Mouse (Mus musculus): ENCODE measurements around the gene S100a7a. TPM values are rescaled to one million over a fixed set of nuclear protein-coding genes. Genes with fewer than 3 reads are reported as not detected.

The S100a7a gene
- polyA plus RNA-seq, 1 experiment from 2014 or later, result not detected

- H3K36me3 ChIP-seq (ENCODE audit: control insufficient read depth, insufficient read depth, low read length), result no peaks in the 10 kb centered on the region
- no peak overlapping the region for H3K4me2 ChIP-seq (ENCODE audit: low read depth, low read length)
- H3K27ac ChIP-seq (ENCODE audit: low read depth, low read length), result no peak overlapping the region
- no peak overlapping the region for H3K9ac ChIP-seq (replicated peaks; ENCODE audit: low read depth, low read length)
- no peak overlapping the region for H3K4me3 ChIP-seq (ENCODE audit: low read depth, low read length)
- no peaks in the 10 kb centered on the region for H3K27me3 ChIP-seq (ENCODE audit: control insufficient read depth, insufficient read depth, low read length)
- 10% methylated on average over 2 of the region's 2 CpGs for WGBS
- H3K9me3 ChIP-seq (ENCODE audit: control insufficient read depth, low read length), result no peaks in the 10 kb centered on the region
- peaks cover 8% of the 10 kb centered on the region; the same call in 1 of the 2 replicates for H3K4me1 ChIP-seq (ENCODE audit: control insufficient read depth, insufficient read depth, low read length)
- peak; percentile 66 for ATAC-seq (ENCODE audit: low read depth)
Observed at GRCm38 (mm10) chr3:90623435-90624071, 30.3 kb upstream of the S100a7a start.

DNA sequence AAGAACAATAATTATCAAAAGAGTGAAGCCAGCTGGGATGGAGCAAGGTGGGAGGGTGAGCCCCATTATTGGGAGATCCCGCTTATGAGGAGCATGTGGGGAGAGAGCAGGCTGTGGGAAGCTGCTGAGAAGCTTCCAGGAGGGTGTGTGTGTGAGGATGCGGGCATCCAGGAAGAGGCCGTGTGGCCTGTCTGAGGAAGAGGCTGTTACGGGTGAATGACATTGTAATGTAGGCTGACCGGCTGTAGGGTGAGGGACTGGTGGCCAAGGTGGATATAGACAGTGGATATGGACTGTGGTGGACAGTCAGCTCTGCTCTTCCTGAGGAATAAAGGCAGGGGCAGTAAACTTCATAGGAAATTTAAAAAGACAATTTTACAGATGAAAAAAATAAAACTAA lies 28.3 kb upstream of the S100a7a start:
- Histone ChIP-seq H3K9ac (replicated peaks; ENCODE audit: low read depth, low read length) (no peak overlapping the region), H3K4me3 (ENCODE audit: low read depth, low read length) (no peak overlapping the region), H3K4me2 (ENCODE audit: low read depth, low read length) (no peak overlapping the region), H3K36me3 (ENCODE audit: control insufficient read depth, insufficient read depth, low read length) (no peaks in the 10 kb centered on the region), H3K27me3 (ENCODE audit: control insufficient read depth, insufficient read depth, low read length) (no peaks in the 10 kb centered on the region), H3K9me3 (ENCODE audit: control insufficient read depth, low read length) (no peaks in the 10 kb centered on the region), H3K4me1 (ENCODE audit: control insufficient read depth, insufficient read depth, low read length) (peaks cover 8% of the 10 kb centered on the region; the same call in 1 of the 2 replicates), H3K27ac (ENCODE audit: low read depth, low read length) (no peak overlapping the region)
- 77% methylated on average over 5 of the region's 5 CpGs for WGBS
- ATAC-seq (ENCODE audit: low read depth), result no peak

GRCm38 (mm10) chr3:90626266-90627021 lies 27.4 kb upstream of the S100a7a start:
- WGBS, result 88% methylated on average over 9 of the region's 9 CpGs
- Histone ChIP-seq H3K4me1 (ENCODE audit: control insufficient read depth, insufficient read depth, low read length) (peaks cover 8% of the 10 kb centered on the region; the same call in 1 of the 2 replicates), H3K9ac (replicated peaks; ENCODE audit: low read depth, low read length) (no peak overlapping the region), H3K27me3 (ENCODE audit: control insufficient read depth, insufficient read depth, low read length) (no peaks in the 10 kb centered on the region), H3K36me3 (ENCODE audit: control insufficient read depth, insufficient read depth, low read length) (no peaks in the 10 kb centered on the region), H3K4me3 (ENCODE audit: low read depth, low read length) (no peak overlapping the region), H3K27ac (ENCODE audit: low read depth, low read length) (no peak overlapping the region), H3K4me2 (ENCODE audit: low read depth, low read length) (no peak overlapping the region), H3K9me3 (ENCODE audit: control insufficient read depth, low read length) (no peaks in the 10 kb centered on the region)
- no peak for ATAC-seq (ENCODE audit: low read depth)

- Histone ChIP-seq H3K4me3 (ENCODE audit: low read depth, low read length) (no peak overlapping the region), H3K9me3 (ENCODE audit: control insufficient read depth, low read length) (no peaks in the 10 kb centered on the region), H3K27ac (ENCODE audit: low read depth, low read length) (no peak overlapping the region), H3K4me2 (ENCODE audit: low read depth, low read length) (no peak overlapping the region), H3K36me3 (ENCODE audit: control insufficient read depth, insufficient read depth, low read length) (no peaks in the 10 kb centered on the region), H3K9ac (replicated peaks; ENCODE audit: low read depth, low read length) (no peak overlapping the region), H3K27me3 (ENCODE audit: control insufficient read depth, insufficient read depth, low read length) (no peaks in the 10 kb centered on the region), H3K4me1 (ENCODE audit: control insufficient read depth, insufficient read depth, low read length) (peaks cover 8% of the 10 kb centered on the region; the same call in 1 of the 2 replicates)
- 95% methylated on average over 5 of the region's 5 CpGs for WGBS
- ATAC-seq (ENCODE audit: low read depth), result no peak
Observed at GRCm38 (mm10) chr3:90627366-90627765, 26.5 kb upstream of the S100a7a start.

DNA sequence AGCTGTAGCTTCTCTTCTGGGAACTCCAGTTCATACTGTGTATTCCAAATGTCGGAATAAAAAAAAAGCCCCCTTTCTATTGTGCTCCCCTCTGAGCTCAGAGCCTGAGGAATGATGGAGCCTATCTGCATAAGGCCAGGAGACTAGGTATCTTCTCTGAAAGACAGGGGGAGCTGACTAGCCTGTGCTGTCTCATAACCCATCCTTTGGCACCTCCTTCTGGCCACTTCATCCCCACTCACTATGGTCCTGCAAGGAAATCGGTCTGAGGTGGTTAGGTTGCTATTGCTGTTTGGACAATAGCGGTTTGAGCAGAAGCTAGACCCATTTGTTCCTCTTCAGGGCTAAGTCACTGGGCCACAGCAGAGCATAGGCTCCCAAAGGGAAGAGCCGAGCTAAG lies 26.0 kb upstream of the S100a7a start:
- Histone ChIP-seq H3K27ac (ENCODE audit: low read depth, low read length) (no peak overlapping the region), H3K9me3 (ENCODE audit: control insufficient read depth, low read length) (no peaks in the 10 kb centered on the region), H3K36me3 (ENCODE audit: control insufficient read depth, insufficient read depth, low read length) (no peaks in the 10 kb centered on the region), H3K4me2 (ENCODE audit: low read depth, low read length) (no peak overlapping the region), H3K9ac (replicated peaks; ENCODE audit: low read depth, low read length) (no peak overlapping the region), H3K4me1 (ENCODE audit: control insufficient read depth, insufficient read depth, low read length) (peaks cover 8% of the 10 kb centered on the region; the same call in 1 of the 2 replicates), H3K4me3 (ENCODE audit: low read depth, low read length) (no peak overlapping the region), H3K27me3 (ENCODE audit: control insufficient read depth, insufficient read depth, low read length) (no peaks in the 10 kb centered on the region)
- no peak for ATAC-seq (ENCODE audit: low read depth)
- 62% methylated on average over 4 of the region's 4 CpGs for WGBS

DNA sequence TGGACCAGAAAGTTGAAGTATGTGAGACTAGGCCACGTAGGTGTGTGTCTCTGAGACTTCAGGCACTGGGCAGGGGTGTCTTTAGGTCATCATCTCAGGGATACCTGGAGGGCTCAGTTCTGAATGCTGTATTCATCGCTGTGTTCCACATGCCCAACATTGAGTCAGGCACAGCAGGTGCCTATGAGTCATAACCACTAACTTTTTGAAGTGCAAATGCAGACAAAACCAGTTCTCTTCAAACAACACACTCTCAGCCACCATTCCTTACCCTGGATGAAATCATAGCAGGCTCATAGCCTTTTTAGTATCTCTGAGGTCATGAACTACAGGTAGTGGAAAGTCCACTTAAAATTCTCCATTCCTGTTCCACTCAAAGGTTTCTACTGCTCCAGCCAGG lies 24.5 kb upstream of the S100a7a start:
- no peaks in the 10 kb centered on the region for H3K36me3 ChIP-seq (ENCODE audit: control insufficient read depth, insufficient read depth, low read length)
- H3K4me3 ChIP-seq (ENCODE audit: low read depth, low read length), result no peak overlapping the region
- WGBS, result 75% methylated on average over 2 of the region's 2 CpGs
- H3K9ac ChIP-seq (replicated peaks; ENCODE audit: low read depth, low read length), result no peak overlapping the region
- H3K4me2 ChIP-seq (ENCODE audit: low read depth, low read length), result no peak overlapping the region
- peaks cover under 1% of the 10 kb centered on the region; the same call in 1 of the 2 replicates for H3K4me1 ChIP-seq (ENCODE audit: control insufficient read depth, insufficient read depth, low read length)
- no peaks in the 10 kb centered on the region for H3K27me3 ChIP-seq (ENCODE audit: control insufficient read depth, insufficient read depth, low read length)
- H3K27ac ChIP-seq (ENCODE audit: low read depth, low read length), result no peak overlapping the region
- no peak for ATAC-seq (ENCODE audit: low read depth)
- H3K9me3 ChIP-seq (ENCODE audit: control insufficient read depth, low read length), result no peaks in the 10 kb centered on the region

DNA sequence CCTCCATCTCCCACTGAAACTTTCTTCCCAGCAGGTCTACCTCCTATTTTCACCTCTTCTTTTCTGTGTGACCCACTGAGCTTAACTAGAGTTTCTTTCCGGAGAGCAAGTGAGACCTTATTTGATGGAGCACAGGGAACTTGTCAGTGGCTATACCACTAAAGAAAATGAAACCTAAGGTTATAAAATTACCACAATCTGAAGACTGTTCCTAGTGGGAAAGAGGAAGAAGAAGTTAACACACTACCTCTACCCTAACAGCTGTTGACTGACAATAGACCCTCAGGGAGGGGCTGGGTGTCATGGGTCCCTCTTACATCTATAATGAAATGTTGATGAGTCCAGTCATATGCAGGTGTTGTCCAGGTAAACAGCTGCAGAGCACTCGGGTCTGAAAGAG lies 21.8 kb upstream of the S100a7a start:
- no peaks in the 10 kb centered on the region for H3K36me3 ChIP-seq (ENCODE audit: control insufficient read depth, insufficient read depth, low read length)
- ATAC-seq (ENCODE audit: low read depth), result no peak
- no peak overlapping the region for H3K4me2 ChIP-seq (ENCODE audit: low read depth, low read length)
- H3K27ac ChIP-seq (ENCODE audit: low read depth, low read length), result no peak overlapping the region
- no peaks in the 10 kb centered on the region for H3K27me3 ChIP-seq (ENCODE audit: control insufficient read depth, insufficient read depth, low read length)
- H3K9ac ChIP-seq (replicated peaks; ENCODE audit: low read depth, low read length), result no peak overlapping the region
- no peaks in the 10 kb centered on the region for H3K9me3 ChIP-seq (ENCODE audit: control insufficient read depth, low read length)
- H3K4me1 ChIP-seq (ENCODE audit: control insufficient read depth, insufficient read depth, low read length), result no peaks in the 10 kb centered on the region
- H3K4me3 ChIP-seq (ENCODE audit: low read depth, low read length), result no peak overlapping the region
- WGBS, result 90% methylated on average over 2 of the region's 2 CpGs

DNA sequence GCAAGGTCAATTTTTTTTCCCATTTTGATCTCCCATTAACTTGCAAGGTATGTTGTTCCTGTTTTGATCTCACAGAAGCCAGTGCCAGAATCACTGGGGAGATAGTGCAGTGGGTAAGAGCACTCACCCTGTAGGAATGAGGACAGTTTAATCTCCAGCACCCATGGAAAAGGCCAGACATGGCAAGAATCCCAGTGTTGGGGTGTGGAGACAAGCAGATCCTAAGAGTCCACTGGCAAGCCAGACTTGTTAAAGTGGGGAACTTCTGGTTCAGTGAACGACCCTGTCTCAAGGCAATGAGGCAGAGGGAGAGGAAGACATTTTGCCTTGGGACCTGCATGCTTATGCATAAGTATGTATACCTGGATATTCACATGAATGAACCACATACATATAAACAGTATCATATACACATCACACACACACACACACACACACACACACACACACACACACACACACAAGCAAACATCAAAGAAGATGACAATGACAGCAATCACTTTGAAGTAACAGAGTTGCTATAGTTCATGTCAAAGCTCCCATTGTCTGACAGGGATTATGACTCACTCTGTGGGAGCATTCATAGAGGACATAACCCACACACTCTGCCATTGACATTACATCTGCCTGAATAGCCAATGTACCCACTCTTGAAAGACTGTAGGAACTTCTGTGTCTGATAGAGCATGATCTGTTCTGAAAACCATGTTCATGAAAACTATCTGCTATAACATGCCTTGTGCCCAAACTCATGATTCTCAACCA lies 15.1 kb upstream of the S100a7a start:
- ATAC-seq (ENCODE audit: low read depth), result no peak
- no peaks in the 10 kb centered on the region for H3K9me3 ChIP-seq (ENCODE audit: control insufficient read depth, low read length)
- no peak overlapping the region for H3K4me2 ChIP-seq (ENCODE audit: low read depth, low read length)
- H3K27me3 ChIP-seq (ENCODE audit: control insufficient read depth, insufficient read depth, low read length), result no peaks in the 10 kb centered on the region
- H3K4me3 ChIP-seq (ENCODE audit: low read depth, low read length), result no peak overlapping the region
- 88% methylated on average over 1 of the region's 1 CpGs for WGBS
- no peak overlapping the region for H3K27ac ChIP-seq (ENCODE audit: low read depth, low read length)
- no peaks in the 10 kb centered on the region for H3K36me3 ChIP-seq (ENCODE audit: control insufficient read depth, insufficient read depth, low read length)
- no peak overlapping the region for H3K9ac ChIP-seq (replicated peaks; ENCODE audit: low read depth, low read length)
- no peaks in the 10 kb centered on the region for H3K4me1 ChIP-seq (ENCODE audit: control insufficient read depth, insufficient read depth, low read length)
